Mouse (Mus musculus): Measurements from ENCODE around the gene Ube2t.

Gene Ube2t

GRCm38 (mm10) chr1:134962053-134962803, at the start of gene Ube2t:
Ube2t (plus strand) TSS chr1:134962565.
- peak; percentile 97 for DNase-seq (ENCODE audit: low spot score in 2 of 2)

GRCm38 (mm10) chr1:134913535-134913934, 48.8 kb upstream of the Ube2t start:
- DNase-seq (ENCODE audit: low spot score in 2 of 2), result peak in 1 of 2 experiments; percentile 55

GRCm38 (mm10) chr1:134915421-134915820, 46.9 kb upstream of the Ube2t start:
- no peak for DNase-seq (ENCODE audit: low spot score in 2 of 2)

- no peak for DNase-seq (ENCODE audit: low spot score in 2 of 2)
These were observed 43.4 kb upstream of the Ube2t start for GRCm38 (mm10) chr1:134919010-134919409.

GRCm38 (mm10) chr1:134932431-134932830, 29.9 kb upstream of the Ube2t start:
- no peak for DNase-seq (ENCODE audit: low spot score in 2 of 2)

- no peak for DNase-seq (ENCODE audit: low spot score in 2 of 2)
These were observed 26.0 kb upstream of the Ube2t start for GRCm38 (mm10) chr1:134936335-134936734.

- DNase-seq (ENCODE audit: low spot score in 2 of 2), result no peak
These were observed 24.1 kb upstream of the Ube2t start for GRCm38 (mm10) chr1:134938233-134938632.

GRCm38 (mm10) chr1:134940863-134941262, 21.5 kb upstream of the Ube2t start:
- no peak for DNase-seq (ENCODE audit: low spot score in 2 of 2)

- no peak for DNase-seq (ENCODE audit: low spot score in 2 of 2)
These were observed 19.5 kb upstream of the Ube2t start for GRCm38 (mm10) chr1:134942898-134943297.

- DNase-seq (ENCODE audit: low spot score in 2 of 2), result no peak
These were observed 14.8 kb upstream of the Ube2t start for GRCm38 (mm10) chr1:134947590-134947989.

- DNase-seq (ENCODE audit: low spot score in 2 of 2), result no peak
These were observed 12.4 kb upstream of the Ube2t start for GRCm38 (mm10) chr1:134949946-134950345.

- no peak for DNase-seq (ENCODE audit: low spot score in 2 of 2)
These were observed 7.2 kb upstream of the Ube2t start for GRCm38 (mm10) chr1:134955050-134955636.

- peak; percentile 99 for DNase-seq (ENCODE audit: low spot score in 2 of 2)
These were observed 6.7 kb upstream of the Ube2t start, which contains the start of gene Ppp1r12b for GRCm38 (mm10) chr1:134955637-134956176. Ppp1r12b (minus strand) TSS chr1:134955942.

GRCm38 (mm10) chr1:134960634-134961033, 1.7 kb upstream of the Ube2t start:
- no peak for DNase-seq (ENCODE audit: low spot score in 2 of 2)

GRCm38 (mm10) chr1:134962821-134963220, 456 bp downstream of the Ube2t start:
- no peak for DNase-seq (ENCODE audit: low spot score in 2 of 2)

- DNase-seq (ENCODE audit: low spot score in 2 of 2), result no peak
These were observed 3.1 kb downstream of the Ube2t start for GRCm38 (mm10) chr1:134965430-134965829.

GRCm38 (mm10) chr1:134972920-134973319, 10.6 kb downstream of the Ube2t start:
- DNase-seq (ENCODE audit: low spot score in 2 of 2), result peak; percentile 51 to 59

GRCm38 (mm10) chr1:134987173-134987961, 25.0 kb downstream of the Ube2t start:
- DNase-seq (ENCODE audit: low spot score in 2 of 2), result peak; percentile 68 to 71

GRCm38 (mm10) chr1:134987962-134988341, 25.6 kb downstream of the Ube2t start:
- DNase-seq (ENCODE audit: low spot score in 2 of 2), result no peak

GRCm38 (mm10) chr1:134989372-134989771, 27.0 kb downstream of the Ube2t start:
- peak; percentile 83 to 90 for DNase-seq (ENCODE audit: low spot score in 2 of 2)

GRCm38 (mm10) chr1:134992046-134992645, 29.8 kb downstream of the Ube2t start:
- no peak for DNase-seq (ENCODE audit: low spot score in 2 of 2)

- DNase-seq (ENCODE audit: low spot score in 2 of 2), result no peak
These were observed 32.4 kb downstream of the Ube2t start for GRCm38 (mm10) chr1:134994739-134995138.
